8 mouse cellular contexts compared by ENCODE assay signal in the genomic region with DNA sequence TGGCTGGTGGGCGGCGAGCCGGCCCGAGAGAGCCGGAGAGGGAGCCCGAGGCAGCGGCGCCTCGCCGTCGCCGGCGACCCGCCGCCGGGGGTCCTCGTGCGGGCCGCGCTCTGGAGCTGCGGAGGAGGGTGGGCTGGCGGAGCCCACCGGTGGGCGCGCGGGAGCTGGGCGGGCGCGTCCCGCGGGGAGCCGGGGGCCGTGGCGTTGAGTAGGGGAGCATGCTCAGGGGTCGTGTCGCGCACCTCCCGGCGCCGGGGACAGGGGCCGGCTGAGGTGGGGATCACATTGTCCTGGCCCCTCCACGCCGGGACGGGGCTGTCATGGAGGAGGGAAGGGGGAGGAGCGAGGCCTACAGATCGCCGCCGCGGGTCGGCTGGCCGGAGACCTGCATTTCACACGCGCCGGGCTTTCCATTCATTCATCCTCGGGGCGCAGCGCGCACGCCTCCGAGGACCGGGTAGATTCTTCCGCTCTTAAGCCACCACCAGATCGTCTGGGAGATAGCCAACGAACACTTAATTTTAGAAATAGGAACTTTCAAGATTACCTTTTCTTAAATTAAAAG. TPM values are rescaled to one million over a fixed set of nuclear protein-coding genes. Genes with fewer than 3 reads are reported as not detected.
DNase-seq lines count a peak whose midpoint lies in the region; ATAC-seq lines count a peak whose summit lies in the region.

No protein-coding gene starts in this region.

- H3K4me1 ChIP-seq in intestine, embryonic 16.5 days (ENCODE audit: control insufficient read depth, insufficient read depth, low read length): peaks cover 24% of the 10 kb centered on the region
- H3K4me1 ChIP-seq in limb, embryonic 13.5 days: peaks cover 44% of the 10 kb centered on the region
- peaks cover 19% of the 10 kb centered on the region for H3K4me1 ChIP-seq in midbrain, embryonic 14.5 days (ENCODE audit: control insufficient read depth, insufficient read depth, low read length)

- WGBS in intestine, embryonic 16.5 days: under 1% methylated on average over 64 of the region's 64 CpGs
- WGBS in limb, embryonic 13.5 days: 0% methylated on average over 43 of the region's 64 CpGs
- under 1% methylated on average over 63 of the region's 64 CpGs for WGBS in midbrain, embryonic 14.5 days

- ATAC-seq in intestine, embryonic 16.5 days: peak; percentile 57
- peak; percentile 51 for ATAC-seq in limb, embryonic 13.5 days (ENCODE audit: low FRiP score, low read depth)
- ATAC-seq in midbrain, embryonic 14.5 days (ENCODE audit: low FRiP score, low TSS enrichment): peak; percentile 79

- H3K9ac ChIP-seq in intestine, embryonic 16.5 days (ENCODE audit: low read depth, low read length): peak overlapping the region; percentile 94
- peak overlapping the region; percentile 91 for H3K9ac ChIP-seq in limb, embryonic 13.5 days
- H3K9ac ChIP-seq in midbrain, embryonic 14.5 days (replicated peaks; ENCODE audit: low read length): peak overlapping the region; percentile 93

- H3K27ac ChIP-seq in intestine, embryonic 16.5 days (ENCODE audit: low read length): peak overlapping the region; percentile 85
- H3K27ac ChIP-seq in limb, embryonic 13.5 days: peak overlapping the region; percentile 93
- peak overlapping the region; percentile 96 for H3K27ac ChIP-seq in midbrain, embryonic 14.5 days (replicated peaks; ENCODE audit: low read depth, low read length)

- H3K9me3 ChIP-seq in intestine, embryonic 16.5 days (ENCODE audit: control insufficient read depth, low read length): no peaks in the 10 kb centered on the region
- H3K9me3 ChIP-seq in limb, embryonic 13.5 days: no peaks in the 10 kb centered on the region
- no peaks in the 10 kb centered on the region for H3K9me3 ChIP-seq in midbrain, embryonic 14.5 days (ENCODE audit: control insufficient read depth, low read length)

- DNase-seq in layer of hippocampus, adult 11-12 months (ENCODE audit: low spot score): peak; percentile 61
- DNase-seq in layer of hippocampus, adult 9-10 months (ENCODE audit: low spot score): no peak
- peak; percentile 62 for DNase-seq in embryo, embryonic 11.5 days (ENCODE audit: low read depth, low spot score)
- DNase-seq in gastrocnemius, postnatal 4 days (ENCODE audit: low spot score in 2 of 2): peak; percentile 59 to 75
- peak; percentile 81 for DNase-seq in midbrain, embryonic 14.5 days
- DNase-seq in spleen, adult 18-20 months: peak; percentile 54 to 64

- H3K36me3 ChIP-seq in intestine, embryonic 16.5 days (ENCODE audit: control insufficient read depth, insufficient read depth, low read length): no peaks in the 10 kb centered on the region
- no peaks in the 10 kb centered on the region for H3K36me3 ChIP-seq in limb, embryonic 13.5 days
- H3K36me3 ChIP-seq in midbrain, embryonic 14.5 days (ENCODE audit: control insufficient read depth, insufficient read depth, low read length): no peaks in the 10 kb centered on the region

- peak overlapping the region; percentile 99 for H3K4me3 ChIP-seq in intestine, embryonic 16.5 days (ENCODE audit: low read length)
- peak overlapping the region; percentile 94 for H3K4me3 ChIP-seq in limb, embryonic 13.5 days
- H3K4me3 ChIP-seq in midbrain, embryonic 14.5 days (replicated peaks; ENCODE audit: low read depth, low read length): peak overlapping the region; percentile 95

- H3K27me3 ChIP-seq in intestine, embryonic 16.5 days (replicated peaks; ENCODE audit: control insufficient read depth, insufficient read depth, low read length): no peaks in the 10 kb centered on the region
- no peaks in the 10 kb centered on the region for H3K27me3 ChIP-seq in limb, embryonic 13.5 days
- H3K27me3 ChIP-seq in midbrain, embryonic 14.5 days (ENCODE audit: control insufficient read depth, insufficient read depth, low read length): no peaks in the 10 kb centered on the region; the same call in 1 of the 2 replicates

- peak overlapping the region; percentile 60 for H3K4me2 ChIP-seq in intestine, embryonic 16.5 days (ENCODE audit: low read depth, low read length)
- peak overlapping the region; percentile 65 for H3K4me2 ChIP-seq in limb, embryonic 13.5 days (replicated peaks)
- peak overlapping the region; percentile 76 for H3K4me2 ChIP-seq in midbrain, embryonic 14.5 days (ENCODE audit: low read length)

RNA-seq across cellular contexts. Expression of gene Eif4e, which starts 1.8 kb away (rescaled TPM):
- 100 to 1,000 TPM; 132 to 141 TPM for total RNA-seq in gastrocnemius, postnatal 4 days (2021)
- polyA plus RNA-seq in intestine, embryonic 16.5 days (2015; fragmentation: Nextera tagmentation; extraction: Ambion mirVana): 271 and 298 TPM in 2 replicates
- 402 TPM in 2 replicates for polyA plus RNA-seq in limb, embryonic 13.5 days (2015; fragmentation: Nextera tagmentation; extraction: Ambion mirVana)
- 335 and 356 TPM in 2 replicates for polyA plus RNA-seq in midbrain, embryonic 14.5 days (2014; fragmentation: Nextera tagmentation; extraction: Ambion mirVana)

RNA-seq across cellular contexts. Expression of gene Metap1, which starts 38.4 kb away (rescaled TPM):
- 10 to 100 TPM; 47.0 to 50.2 TPM for total RNA-seq in gastrocnemius, postnatal 4 days (2021)
- polyA plus RNA-seq in intestine, embryonic 16.5 days (2015; fragmentation: Nextera tagmentation; extraction: Ambion mirVana): 48.0 and 49.7 TPM in 2 replicates
- polyA plus RNA-seq in limb, embryonic 13.5 days (2015; fragmentation: Nextera tagmentation; extraction: Ambion mirVana): 42.6 and 44.0 TPM in 2 replicates
- 48.2 and 60.3 TPM in 2 replicates for polyA plus RNA-seq in midbrain, embryonic 14.5 days (2014; fragmentation: Nextera tagmentation; extraction: Ambion mirVana)
